Mouse (Mus musculus) right cerebral cortex, adult 2 months (tissue): ENCODE results near the gene Klrb1c.
"Not testable (repeated sequence)": the region's sequence is repeated elsewhere in the genome, so short reads cannot be mapped to it uniquely, and the experiment has no call there.

ENCODE experiments used
- DNase-seq, 2 experiments: peaks; one replicate each; pipeline ENCODE4 v3.0.0; 2021 to 2022; ENCODE audit warnings: low spot score in 2 of 2

The Klrb1c gene

DNA sequence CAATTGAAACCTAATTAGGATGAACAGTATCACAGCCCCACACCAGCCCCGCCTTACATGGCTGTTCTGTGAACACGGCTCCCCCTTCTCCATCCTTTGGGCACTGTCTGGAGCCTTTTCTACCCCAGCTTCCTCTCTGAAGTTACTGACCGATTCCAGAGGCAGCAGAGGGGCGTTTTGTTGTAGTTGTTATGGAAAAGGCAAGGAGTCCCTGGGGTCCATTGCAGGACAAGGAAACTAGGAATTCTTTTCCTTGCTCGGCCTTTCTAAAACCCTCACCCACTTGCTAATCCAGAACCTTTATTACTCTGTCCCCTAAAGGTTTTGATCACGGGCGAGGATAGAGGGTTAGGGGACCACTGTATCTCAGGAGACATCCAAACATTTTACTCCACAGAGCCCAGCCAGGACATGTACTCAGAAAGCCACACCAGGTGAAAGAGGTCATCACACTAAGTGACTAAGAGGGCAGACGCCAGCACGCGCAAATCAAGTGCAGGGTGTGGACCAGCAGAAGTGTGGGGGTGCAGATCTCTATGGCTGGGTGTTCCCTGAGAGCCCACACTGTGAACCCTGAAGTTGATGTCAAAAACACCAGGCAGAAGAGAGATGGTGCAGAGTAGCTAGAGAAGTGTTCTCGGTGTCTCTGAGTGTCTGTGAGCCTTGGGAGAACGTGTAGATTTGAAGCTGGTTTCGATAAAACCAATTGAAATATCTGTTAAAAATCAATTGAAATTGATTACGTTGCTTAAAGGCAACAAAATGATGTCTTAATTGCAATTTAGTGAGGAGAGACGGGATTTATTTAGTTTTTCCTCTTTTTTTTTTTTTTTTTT lies 9.1 kb upstream of the Klrb1c start:
- no peak for DNase-seq

- DNase-seq = no peak
These were observed 8.3 kb upstream of the Klrb1c start for GRCm38 (mm10) chr6:128797185-128797905.

DNA sequence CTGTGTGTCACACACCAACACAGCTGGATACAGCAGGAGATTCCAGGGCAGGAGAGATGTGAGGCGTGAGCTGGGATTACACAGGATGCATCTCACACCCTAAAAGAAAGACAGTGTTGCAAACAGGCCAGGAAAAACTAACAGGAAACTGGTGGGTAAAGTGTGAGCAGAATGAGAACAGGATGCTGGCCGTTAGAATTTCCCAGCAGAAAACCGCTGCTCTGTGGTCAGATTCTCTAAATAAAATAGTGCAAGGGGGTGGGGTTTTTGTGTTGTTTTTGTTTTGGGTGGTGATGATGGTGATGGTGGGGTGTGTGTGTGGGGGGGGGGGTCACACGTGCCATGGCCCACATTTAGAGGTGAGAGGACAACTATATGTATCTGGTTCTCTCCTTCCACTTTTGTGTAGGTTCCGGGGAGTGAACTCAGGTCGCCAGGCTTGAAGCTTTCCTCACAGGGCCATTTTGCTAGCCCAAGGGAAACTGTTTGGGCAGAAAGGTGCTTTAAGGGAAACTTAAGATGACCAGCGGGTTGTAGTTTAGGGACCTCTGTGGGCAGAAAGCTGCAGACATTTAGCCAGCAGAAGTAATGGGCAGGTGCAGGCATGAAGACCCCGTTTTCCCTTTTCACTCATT lies 7.4 kb upstream of the Klrb1c start:
- DNase-seq = no peak

GRCm38 (mm10) chr6:128793734-128794133 lies 4.7 kb upstream of the Klrb1c start:
- no peak for DNase-seq

GRCm38 (mm10) chr6:128790491-128790994 lies 1.5 kb upstream of the Klrb1c start:
- DNase-seq = not testable (repeated sequence)

DNA sequence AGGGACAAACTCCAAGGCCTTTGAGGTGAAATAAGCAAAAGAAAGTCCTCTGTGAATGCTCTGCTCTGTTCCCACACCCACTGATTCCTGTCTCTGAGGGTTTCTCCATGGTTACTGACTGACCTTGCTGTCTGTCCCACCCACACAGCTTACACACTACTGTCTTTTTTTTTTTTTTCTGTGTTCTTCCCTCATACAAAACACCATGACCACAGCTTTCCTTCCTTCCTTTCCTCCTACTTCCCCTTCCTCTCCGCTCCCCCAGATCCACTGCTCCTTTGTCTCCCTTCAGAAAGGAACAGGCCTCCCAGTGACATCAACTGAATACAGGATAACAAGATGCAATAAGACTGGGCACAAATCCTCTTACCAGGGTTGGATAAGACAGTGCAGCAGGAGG lies 498 bp downstream of the Klrb1c start:
- no peak for DNase-seq

DNA sequence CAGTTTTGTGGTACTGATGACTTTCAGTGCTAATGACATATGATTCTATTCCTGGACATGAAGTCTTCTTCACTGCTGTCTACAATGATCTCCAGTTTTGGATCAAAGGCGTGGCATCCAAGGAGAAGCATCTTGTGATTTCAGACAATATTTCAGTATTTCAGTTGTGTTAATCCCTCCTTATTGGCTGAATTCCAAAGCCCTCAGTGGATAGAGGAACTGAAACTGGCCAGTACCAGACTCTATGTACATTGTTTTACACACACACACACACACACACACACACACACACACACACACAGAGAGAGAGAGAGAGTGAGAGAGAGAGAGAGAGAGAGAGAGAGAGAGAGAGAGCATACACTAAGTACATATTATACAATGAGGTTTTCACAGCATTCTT lies 2.6 kb downstream of the Klrb1c start:
- not testable (repeated sequence) for DNase-seq

- no peak for DNase-seq
These were observed 19.3 kb downstream of the Klrb1c start for GRCm38 (mm10) chr6:128769481-128770253.

DNA sequence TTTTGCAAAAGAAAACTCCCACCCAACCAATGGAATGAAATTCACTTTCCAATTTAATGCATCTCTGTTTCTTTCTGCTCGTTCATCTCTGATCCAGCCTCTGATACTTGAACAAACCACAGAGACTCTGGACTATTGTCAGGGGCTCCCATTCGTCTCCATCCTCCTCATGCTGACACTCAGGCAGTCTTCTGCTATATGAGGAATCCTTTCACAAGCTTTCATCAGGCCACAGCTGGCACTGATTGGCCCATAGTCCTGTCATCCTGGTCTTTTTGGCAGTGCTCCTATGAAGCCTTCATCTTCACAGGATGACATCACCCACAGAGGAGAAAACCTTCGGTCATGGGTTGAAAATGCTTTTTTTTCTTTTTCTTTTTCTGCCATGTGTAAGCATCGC lies 21.0 kb downstream of the Klrb1c start:
- DNase-seq = no peak

DNA sequence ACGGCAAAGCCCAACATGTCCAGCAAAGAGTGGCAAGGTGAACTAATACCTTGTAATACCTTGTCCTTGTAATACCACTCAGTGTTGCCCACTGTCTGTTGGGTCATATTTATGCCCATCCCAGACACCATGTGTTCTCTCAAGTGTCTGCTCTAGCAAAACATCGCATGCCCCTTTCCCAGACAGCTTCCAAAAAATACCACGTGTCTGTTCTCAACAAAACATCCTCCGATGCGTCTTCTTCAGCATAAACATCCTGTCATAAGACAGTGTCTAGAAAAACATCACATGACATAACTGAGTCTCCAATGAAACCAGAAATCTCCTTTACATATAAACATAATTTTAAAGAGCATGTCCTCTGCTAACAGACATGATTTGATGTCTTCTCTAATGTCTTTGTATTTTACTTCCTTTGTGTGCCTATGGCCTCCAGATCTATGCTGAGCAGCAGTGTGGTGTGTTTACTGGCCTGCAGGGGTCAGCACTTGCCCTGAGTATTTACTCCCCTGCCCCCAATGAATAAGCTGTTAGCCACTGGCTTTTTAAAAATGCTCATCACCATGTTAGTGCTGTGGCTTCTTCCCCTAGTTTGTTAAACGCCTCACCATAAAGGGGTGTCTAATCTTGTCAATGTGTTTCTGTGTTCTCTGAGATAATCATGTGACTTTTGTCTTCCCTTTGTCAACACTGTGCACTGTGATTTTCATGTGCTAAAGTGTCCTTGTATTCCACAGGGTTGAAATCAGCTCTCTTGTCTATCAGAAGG lies 22.3 kb downstream of the Klrb1c start:
- DNase-seq = peak in 1 of 2 experiments; percentile 49

DNA sequence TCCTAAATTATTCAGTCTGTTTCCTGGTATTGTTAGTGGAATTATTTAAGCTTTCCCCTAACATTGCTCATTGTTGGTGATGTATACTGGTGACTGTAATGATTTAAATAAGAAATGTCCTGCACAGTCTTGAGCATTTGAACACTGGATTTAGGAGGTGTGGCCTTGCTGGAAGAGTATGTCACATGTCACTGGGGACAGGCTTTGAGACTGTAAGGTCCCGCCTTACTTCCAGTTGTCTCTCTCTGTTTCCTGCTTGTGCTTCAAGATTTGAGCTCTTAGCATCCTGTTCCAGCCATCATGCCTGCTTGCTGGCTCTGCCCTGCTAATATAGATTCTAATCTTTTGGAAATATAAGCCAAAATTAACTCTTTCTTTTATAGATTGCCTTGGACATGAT lies 23.8 kb downstream of the Klrb1c start:
- DNase-seq = no peak

DNA sequence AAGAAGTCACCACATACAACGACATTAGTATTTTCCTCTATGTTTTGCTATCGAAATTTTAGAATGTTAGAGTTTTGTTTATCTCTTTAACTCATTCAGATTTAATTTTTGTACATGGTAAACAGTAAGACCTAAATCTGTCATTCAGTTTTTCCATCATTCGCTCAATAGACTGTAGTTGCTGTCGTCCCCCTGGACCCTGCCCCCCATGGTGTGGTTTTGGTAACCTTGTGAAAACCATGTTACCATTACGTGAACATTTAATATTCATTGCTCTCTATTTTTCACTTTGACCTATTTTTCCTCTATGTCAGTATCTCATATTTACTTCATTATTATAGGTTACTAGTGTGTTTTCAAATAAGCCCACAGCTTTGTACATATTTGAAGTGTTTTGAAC lies 24.4 kb downstream of the Klrb1c start:
- DNase-seq = no peak

DNA sequence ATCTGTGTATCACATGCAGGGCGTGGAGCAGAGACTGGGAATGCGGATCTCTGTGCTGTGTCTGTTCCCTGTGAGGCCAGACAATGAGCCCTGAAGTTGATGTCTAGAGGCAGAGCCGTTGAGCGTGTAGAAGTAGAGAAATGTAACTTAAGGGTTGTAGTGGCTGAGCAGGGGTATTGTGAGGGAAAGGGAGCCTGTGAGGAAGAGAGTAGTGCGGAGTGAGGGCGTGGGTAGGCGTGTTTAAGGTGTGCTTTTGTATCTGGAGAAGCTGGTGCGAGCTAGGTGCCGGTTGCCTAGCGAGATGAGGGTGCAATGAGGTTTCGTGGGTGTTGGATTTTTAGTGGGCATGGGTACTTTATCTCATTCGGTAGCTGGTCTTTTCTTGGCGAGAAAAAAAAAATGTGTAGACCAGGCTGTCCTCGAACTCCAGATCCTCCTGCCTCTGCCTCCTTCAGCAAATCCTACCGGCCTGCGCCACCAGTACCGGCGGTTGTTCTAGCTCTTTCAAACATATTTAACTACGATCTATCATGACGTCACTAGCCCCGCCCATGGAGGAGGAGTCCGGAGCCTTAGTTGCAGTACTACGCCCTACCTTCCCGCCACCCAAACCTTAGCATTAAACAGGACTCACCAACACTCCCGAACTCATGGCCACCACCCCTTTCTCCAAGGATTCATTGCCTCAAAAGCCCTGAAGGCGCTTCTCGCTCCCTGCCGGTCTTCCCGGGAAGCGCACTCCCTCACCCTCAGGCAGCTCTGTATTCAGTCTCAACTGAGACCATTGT lies 25.1 kb downstream of the Klrb1c start:
- peak; percentile 98 for DNase-seq

DNA sequence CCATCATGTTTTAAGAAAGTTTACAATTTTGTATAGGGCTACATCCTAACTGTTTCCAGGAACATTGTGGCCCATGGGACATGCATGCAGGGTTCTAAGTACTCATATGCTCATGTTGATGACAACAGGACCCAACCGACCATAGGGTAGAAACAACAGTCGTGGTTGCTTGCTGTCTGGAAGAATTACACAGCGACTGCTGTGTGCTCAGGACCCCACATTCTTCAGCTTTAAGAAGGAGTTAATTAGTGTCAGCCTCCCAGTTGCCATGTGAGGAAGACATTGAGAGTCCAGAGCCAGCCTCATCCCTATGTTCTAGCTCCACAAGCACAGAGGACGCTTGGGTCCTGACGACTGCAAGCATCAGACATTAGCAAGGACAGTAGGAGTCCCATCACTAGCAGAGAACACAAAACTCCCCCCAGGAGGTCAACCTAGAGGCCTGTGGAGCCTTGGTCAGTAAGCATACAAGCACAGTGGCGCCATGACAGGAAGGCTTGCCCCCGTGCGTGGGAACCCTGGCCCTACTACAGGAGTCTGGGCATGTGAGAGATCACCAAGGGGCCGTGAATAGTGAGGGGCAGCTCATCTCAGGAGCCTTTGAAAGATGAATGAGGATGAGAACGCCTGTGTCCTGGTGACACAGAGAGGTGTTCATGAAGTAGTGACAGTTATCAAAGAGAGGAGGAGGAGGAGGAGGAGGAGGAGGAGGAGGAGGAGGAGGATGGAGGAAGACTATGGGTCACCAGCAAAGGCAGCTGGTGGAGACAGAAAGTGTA lies 25.9 kb downstream of the Klrb1c start:
- peak in 1 of 2 experiments; percentile 5 for DNase-seq

GRCm38 (mm10) chr6:128761144-128761540 lies 27.9 kb downstream of the Klrb1c start:
- no peak for DNase-seq

DNA sequence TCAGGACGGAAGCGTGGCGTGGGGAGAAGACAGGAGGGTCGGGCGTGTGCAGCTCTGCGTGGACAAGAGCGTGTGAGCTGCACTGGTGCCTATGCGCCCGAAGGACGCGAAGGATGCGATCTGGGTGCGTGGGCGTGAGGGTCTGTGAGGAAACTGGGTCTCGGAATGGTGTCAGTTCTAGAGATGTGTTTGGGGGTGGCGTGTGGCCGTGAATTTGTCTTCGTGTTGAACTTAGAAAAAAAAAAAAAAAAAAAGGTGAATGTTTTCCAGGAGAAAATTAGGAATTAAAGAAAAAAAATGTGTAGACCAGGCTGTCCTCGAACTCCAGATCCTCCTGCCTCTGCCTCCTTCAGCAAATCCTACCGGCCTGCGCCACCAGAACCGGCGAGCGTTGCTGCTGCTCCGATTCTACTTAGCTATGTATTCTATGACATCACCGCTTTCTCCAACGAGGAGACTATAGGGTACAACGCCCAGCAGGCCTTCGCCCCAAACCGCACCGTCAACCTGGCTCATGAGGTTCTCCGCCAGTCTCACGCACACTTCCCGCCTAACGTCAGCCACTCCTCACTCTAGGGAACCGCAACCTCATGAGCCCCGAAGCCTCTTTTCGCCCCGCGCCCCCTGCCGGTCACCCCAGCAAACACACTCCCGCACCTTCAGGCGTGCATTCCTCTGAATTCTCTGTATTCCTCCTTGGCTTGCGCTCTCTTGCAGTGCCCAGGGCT lies 28.4 kb downstream of the Klrb1c start:
- peak; percentile 91 to 96 for DNase-seq

- DNase-seq = peak; percentile 97 to 98
These were observed 29.0 kb downstream of the Klrb1c start for GRCm38 (mm10) chr6:128760016-128760415.

DNA sequence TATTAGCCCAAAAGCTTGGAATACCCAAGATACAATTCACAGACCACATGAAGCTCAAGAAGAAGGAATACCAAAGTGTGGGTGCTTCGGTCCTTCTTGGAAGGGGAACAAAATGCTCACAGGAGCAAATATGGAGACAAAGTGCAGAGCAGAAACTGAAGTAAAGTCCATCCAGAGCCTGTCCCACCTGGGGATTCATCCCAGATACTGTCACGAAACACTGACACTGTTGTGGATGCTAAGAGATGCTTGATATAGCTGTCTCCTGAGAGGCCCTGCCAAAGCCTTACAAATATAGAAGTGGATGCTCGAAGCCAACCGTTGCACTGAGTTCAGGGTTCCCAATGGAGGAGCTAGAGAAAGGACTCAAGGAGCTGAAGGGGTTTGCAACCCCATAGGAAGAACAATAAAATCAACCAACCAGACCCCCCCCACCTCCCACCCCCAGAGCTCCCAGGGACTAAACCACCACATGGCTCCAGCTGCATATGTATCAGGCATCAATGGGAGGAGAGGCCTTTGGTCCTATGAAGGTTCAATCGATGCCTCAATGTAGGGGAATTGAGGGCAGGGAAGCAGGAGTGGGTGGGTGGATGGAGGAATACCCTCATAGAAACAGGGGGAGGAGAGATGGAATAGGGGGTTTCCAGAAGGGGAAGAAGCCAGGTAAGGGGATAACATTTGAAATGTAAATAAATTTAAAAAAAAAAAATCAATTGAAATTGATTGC lies 29.6 kb downstream of the Klrb1c start:
- DNase-seq = no peak
